Mouse (Mus musculus): ENCODE data around the gene Stk25. TPM values are rescaled to one million over a fixed set of nuclear protein-coding genes. Genes with fewer than 3 reads are reported as not detected.
"Not testable (repeated sequence)": the region's sequence is repeated elsewhere in the genome, so short reads cannot be mapped to it uniquely, and the experiment has no call there.

Stk25 gene
- 100 to 1,000 TPM in 1 of 2 experiments, 10 to 100 TPM in 1; 81.2 to 104 TPM for total RNA-seq (2021)
- polyA plus RNA-seq (2012; rRNA removed), result 90.4 and 143 TPM in 2 replicates
- long read RNA-seq, full-length matches to known transcripts, result 51 of 56 reads
- long read RNA-seq, partial matches to known transcripts, result 1 of 56 reads
- long read RNA-seq, other reads (novel, unspliced or antisense), result 4 of 56 reads

DNA sequence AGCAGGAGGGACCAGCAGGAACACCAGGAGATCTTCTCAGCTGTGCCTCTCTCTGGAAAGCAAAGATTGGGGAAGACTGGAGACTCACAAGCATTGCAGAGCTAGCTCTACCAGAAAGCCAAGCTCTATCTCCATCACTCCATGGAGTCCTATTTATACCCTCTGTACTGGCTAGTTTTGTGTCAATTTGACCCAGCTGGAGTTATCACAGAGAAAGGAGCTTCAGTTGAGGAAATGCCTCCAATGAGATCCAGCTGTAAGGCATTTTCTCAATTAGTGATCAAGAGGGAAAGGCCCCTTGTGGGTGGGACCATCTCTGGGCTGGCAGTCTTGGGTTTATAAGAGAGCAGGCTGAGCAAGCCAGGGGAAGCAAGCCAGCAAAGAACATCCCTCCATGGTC is at the start of gene Stk25:
Gene Stk25 (minus strand): TSS at position 101 of the 400 bp plus-strand sequence.
- DNase-seq; H3K4me3 ChIP-seq; H3K9ac ChIP-seq (ENCODE audit: low read depth, low read length); H3K27me3 ChIP-seq (ENCODE audit: control insufficient read depth, insufficient read depth, low read length); H3K36me3 ChIP-seq (ENCODE audit: control insufficient read depth, insufficient read depth, low read length); H3K4me1 ChIP-seq (ENCODE audit: control insufficient read depth, insufficient read depth, low read length); H3K27ac ChIP-seq; H3K79me2 ChIP-seq (replicated peaks; ENCODE audit: control insufficient read depth, insufficient read depth, low read length); intact Hi-C loops (cut with DNase I): not testable (repeated sequence)

DNA sequence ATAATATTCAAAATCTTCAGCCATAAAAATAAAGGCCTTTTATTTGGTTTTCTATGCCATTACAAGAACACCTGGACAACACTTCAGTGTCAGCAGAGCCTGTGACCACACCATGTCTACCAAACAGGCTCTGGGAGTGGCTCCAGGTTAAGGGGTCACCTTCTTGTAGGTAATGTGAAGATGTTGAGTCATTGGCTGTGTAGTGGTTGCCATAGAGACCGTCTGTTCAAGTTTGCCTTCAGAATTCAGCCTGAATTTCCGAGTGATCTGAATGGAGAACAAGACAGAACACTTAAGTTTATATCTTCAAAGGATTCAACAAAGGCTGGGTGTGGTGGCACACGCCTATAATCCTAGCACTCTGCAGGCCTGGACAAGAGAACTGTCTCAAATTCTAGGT is 46.9 kb upstream of the Stk25 start:
- Histone ChIP-seq H3K36me3 (ENCODE audit: control insufficient read depth, insufficient read depth, low read length) (no peaks in the 10 kb centered on the region), H3K27me3 (ENCODE audit: control insufficient read depth, insufficient read depth, low read length) (no peaks in the 10 kb centered on the region), H3K79me2 (replicated peaks; ENCODE audit: control insufficient read depth, insufficient read depth, low read length) (no peaks in the 10 kb centered on the region), H3K4me3 (no peak overlapping the region), H3K4me1 (ENCODE audit: control insufficient read depth, insufficient read depth, low read length) (no peaks in the 10 kb centered on the region), H3K27ac (no peak overlapping the region), H3K9ac (ENCODE audit: low read depth, low read length) (no peak overlapping the region)
- DNase-seq, result no peak
- WGBS, result 76% methylated on average over 3 of the region's 3 CpGs
- no peak for TF ChIP-seq EP300 (IDR thresholded peaks at IDR 0.05; ENCODE audit: insufficient read depth, low read depth, low read length)
- no peak for TF ChIP-seq CTCF (IDR thresholded peaks at IDR 0.05)
- TF ChIP-seq POLR2A (IDR thresholded peaks at IDR 0.05; ENCODE audit: insufficient read depth, low read depth, low read length), result no peak
- intact Hi-C loops (cut with DNase I), result no loop called here

DNA sequence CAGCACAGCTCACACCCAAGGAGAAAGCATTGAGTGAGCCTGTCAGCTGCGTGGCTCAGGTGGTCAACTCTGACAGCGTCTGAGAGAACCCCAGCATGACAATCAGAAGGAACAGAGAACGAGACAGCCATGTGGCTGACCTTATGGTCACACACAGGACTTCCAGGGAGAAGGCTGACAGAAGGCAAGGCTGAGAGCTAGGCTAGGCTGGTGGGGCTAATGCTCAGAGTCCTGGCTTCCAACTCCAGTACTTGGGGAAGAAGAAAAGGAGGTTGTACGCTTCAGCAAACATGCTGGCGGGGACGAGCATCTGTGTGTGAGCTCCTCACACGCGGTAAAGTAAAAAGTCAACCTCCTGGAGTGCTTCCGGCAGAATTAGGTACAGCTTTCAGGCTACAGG is 45.9 kb upstream of the Stk25 start:
- DNase-seq, result no peak
- no peak for TF ChIP-seq EP300 (IDR thresholded peaks at IDR 0.05; ENCODE audit: insufficient read depth, low read depth, low read length)
- no peak for TF ChIP-seq POLR2A (IDR thresholded peaks at IDR 0.05; ENCODE audit: insufficient read depth, low read depth, low read length)
- intact Hi-C loops (cut with DNase I), result no loop called here
- 94% methylated on average over 9 of the region's 9 CpGs for WGBS
- H3K79me2 ChIP-seq (replicated peaks; ENCODE audit: control insufficient read depth, insufficient read depth, low read length), result no peaks in the 10 kb centered on the region
- no peak overlapping the region for H3K27ac ChIP-seq
- H3K27me3 ChIP-seq (ENCODE audit: control insufficient read depth, insufficient read depth, low read length), result no peaks in the 10 kb centered on the region
- no peaks in the 10 kb centered on the region for H3K4me1 ChIP-seq (ENCODE audit: control insufficient read depth, insufficient read depth, low read length)
- no peak overlapping the region for H3K4me3 ChIP-seq
- H3K9ac ChIP-seq (ENCODE audit: low read depth, low read length), result no peak overlapping the region
- no peaks in the 10 kb centered on the region for H3K36me3 ChIP-seq (ENCODE audit: control insufficient read depth, insufficient read depth, low read length)

DNA sequence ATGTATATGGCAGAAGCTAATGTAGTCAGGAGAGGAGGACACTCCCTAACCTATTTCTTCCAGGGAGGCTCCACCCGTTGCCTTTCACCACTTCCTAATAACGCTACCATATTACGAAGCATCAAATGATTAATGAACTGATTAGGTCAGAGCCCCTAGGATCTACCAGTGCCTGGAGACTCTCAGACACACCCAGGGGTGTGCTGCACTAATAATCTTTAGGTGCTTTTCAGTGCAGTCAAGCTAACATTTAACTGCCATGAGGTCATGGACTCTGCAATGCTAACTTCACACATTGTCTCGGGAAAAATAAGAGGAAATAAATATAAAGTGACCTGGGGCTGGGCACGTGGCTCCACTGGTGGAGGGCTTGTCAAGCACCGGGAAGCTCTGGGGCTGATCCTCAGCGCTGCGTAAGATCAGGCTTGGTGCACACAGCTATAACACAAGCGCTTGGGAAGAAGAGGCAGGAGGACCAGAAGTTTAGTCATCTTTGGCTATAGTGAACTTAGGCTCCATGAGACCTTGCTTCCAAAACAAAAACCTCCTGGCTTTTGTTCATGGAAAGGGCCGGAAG is 45.1 kb upstream of the Stk25 start:
- Histone ChIP-seq H3K9ac (ENCODE audit: low read depth, low read length) (no peak overlapping the region), H3K79me2 (replicated peaks; ENCODE audit: control insufficient read depth, insufficient read depth, low read length) (no peaks in the 10 kb centered on the region), H3K4me1 (ENCODE audit: control insufficient read depth, insufficient read depth, low read length) (no peaks in the 10 kb centered on the region), H3K27me3 (ENCODE audit: control insufficient read depth, insufficient read depth, low read length) (no peaks in the 10 kb centered on the region), H3K36me3 (ENCODE audit: control insufficient read depth, insufficient read depth, low read length) (no peaks in the 10 kb centered on the region), H3K27ac (no peak overlapping the region), H3K4me3 (no peak overlapping the region)
- no peak for DNase-seq
- TF ChIP-seq EP300 (IDR thresholded peaks at IDR 0.05; ENCODE audit: insufficient read depth, low read depth, low read length), result no peak
- intact Hi-C loops (cut with DNase I), result no loop called here
- 91% methylated on average over 10 of the region's 10 CpGs for WGBS

DNA sequence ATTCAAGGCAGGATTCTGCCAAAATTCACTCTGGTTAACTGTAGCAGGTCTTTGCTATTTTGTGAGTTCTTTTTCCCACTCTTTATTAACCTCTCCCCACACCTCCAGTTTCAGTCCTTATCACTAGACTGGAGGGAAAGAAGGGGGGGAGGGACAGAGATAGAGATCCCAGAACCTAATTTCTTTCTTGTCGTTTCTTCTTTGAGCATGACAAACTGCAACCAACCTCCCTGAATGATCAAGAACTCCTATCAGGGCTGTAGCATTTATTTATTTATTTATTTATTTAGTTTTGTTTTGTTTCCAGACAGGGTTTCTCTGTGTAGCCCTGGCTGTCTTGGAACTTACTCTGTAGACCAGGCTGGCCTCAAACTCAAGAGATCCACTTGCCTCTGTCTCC is 43.6 kb upstream of the Stk25 start:
- H3K9ac ChIP-seq (ENCODE audit: low read depth, low read length), result no peak overlapping the region
- peaks cover 4% of the 10 kb centered on the region for H3K4me1 ChIP-seq (ENCODE audit: control insufficient read depth, insufficient read depth, low read length)
- 70% methylated on average over 1 of the region's 1 CpGs for whole genome bisulfite sequencing
- no peaks in the 10 kb centered on the region for H3K27me3 ChIP-seq (ENCODE audit: control insufficient read depth, insufficient read depth, low read length)
- TF ChIP-seq POLR2A (IDR thresholded peaks at IDR 0.05; ENCODE audit: insufficient read depth, low read depth, low read length), result no peak
- no peak for TF ChIP-seq CTCF (IDR thresholded peaks at IDR 0.05)
- TF ChIP-seq EP300 (IDR thresholded peaks at IDR 0.05; ENCODE audit: insufficient read depth, low read depth, low read length), result no peak
- H3K27ac ChIP-seq, result no peak overlapping the region
- intact Hi-C loops (cut with DNase I), result no loop called here
- no peak overlapping the region for H3K4me3 ChIP-seq
- H3K36me3 ChIP-seq (ENCODE audit: control insufficient read depth, insufficient read depth, low read length), result no peaks in the 10 kb centered on the region
- no peak for DNase-seq
- H3K79me2 ChIP-seq (replicated peaks; ENCODE audit: control insufficient read depth, insufficient read depth, low read length), result no peaks in the 10 kb centered on the region

DNA sequence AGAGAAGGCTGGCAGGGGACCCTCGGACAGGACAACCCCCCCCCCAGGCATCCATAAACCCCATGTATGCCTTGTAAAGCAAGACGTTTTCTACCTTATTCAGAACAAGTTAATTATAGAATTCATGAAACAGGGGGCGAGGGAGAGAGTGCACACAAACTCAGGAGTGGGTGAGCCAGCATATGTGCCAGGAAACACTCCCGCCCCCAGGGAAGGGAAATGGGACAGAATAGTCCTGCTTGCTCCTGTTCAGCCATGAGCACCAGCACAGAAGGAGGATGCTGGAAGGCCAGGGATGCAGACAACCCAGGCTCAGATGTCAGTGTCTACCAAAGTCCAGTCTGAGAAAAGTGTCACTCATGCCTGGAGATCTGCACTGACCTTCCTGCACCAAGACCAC is 40.7 kb upstream of the Stk25 start:
- WGBS, result 67% methylated on average over 4 of the region's 4 CpGs
- intact Hi-C loops (cut with DNase I), result no loop called here

More for the DNA sequence above, 40.7 kb upstream of the Stk25 start:
- Histone ChIP-seq H3K4me3 (no peak overlapping the region), H3K27ac (no peak overlapping the region), H3K36me3 (ENCODE audit: control insufficient read depth, insufficient read depth, low read length) (no peaks in the 10 kb centered on the region), H3K27me3 (ENCODE audit: control insufficient read depth, insufficient read depth, low read length) (no peaks in the 10 kb centered on the region), H3K79me2 (replicated peaks; ENCODE audit: control insufficient read depth, insufficient read depth, low read length) (no peaks in the 10 kb centered on the region), H3K4me1 (ENCODE audit: control insufficient read depth, insufficient read depth, low read length) (peaks cover 11% of the 10 kb centered on the region), H3K9ac (ENCODE audit: low read depth, low read length) (no peak overlapping the region)
- TF ChIP-seq CTCF (IDR thresholded peaks at IDR 0.05) (no peak), EP300 (IDR thresholded peaks at IDR 0.05; ENCODE audit: insufficient read depth, low read depth, low read length) (no peak), POLR2A (IDR thresholded peaks at IDR 0.05; ENCODE audit: insufficient read depth, low read depth, low read length) (no peak)
- DNase-seq, result no peak
